Mouse (Mus musculus) lung, adult 18-20 months (tissue): ENCODE results near the gene Ddhd1.
A peak's percentile ranks its signal among the peaks of the same experiment; 100 is the strongest.

Source experiments
- DNase-seq, 2 experiments: peaks; one replicate each; pipeline ENCODE4 v3.0.0; 2022; ENCODE audit warnings: mixed read lengths in 2 of 2

The Ddhd1 gene

DNA sequence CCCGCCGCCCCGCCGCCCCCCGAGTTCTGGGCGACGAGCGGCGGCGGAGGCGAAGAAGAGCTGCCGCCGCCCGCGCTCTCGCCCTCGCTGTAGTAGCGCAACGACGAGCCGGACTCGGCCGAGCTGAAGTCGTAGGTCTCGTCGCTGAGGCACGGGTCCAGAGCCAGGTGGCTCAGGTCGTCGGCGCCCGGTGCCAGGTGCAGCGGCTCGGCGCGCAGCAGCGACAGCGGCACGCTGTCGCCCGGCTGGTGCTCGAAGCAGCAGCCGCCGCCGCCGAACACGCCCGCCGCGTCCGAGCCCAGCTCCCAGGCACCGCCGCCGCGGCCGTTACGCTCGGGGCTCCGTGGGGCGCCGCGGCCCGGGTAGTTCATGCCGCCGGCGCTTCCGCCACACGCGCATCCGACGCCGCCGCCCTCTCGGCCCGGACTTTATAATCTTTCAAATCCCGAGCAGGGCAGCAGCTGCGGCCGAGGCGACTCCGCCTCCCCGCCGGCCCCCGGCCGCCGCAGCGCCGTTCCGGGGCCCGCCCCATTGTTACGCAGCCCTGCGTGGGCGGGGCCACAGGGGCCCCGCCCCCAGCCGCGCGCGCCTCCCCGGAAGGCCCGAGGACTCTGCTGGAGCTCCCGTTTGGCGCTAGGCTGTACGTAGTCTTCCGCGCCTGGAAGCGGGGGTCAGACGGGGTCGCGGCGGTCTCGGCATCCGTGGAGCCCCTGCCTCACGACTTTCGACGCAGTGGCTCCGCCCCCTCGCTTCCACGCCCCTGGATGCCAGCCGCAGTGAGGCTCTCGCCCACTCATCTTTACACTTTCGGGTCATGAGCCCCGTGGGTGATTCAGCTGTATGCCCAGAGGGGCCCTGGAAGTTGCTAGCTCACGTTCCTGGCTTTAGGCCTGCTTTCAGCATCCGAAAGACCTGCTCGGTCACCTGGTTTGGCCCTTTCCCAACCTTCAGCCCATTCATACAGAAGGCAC lies at the start of gene Ddhd1:
Ddhd1 (minus strand) TSS at position 503 of the 971 bp plus-strand sequence.
- peak; percentile 86 to 87 for DNase-seq

DNA sequence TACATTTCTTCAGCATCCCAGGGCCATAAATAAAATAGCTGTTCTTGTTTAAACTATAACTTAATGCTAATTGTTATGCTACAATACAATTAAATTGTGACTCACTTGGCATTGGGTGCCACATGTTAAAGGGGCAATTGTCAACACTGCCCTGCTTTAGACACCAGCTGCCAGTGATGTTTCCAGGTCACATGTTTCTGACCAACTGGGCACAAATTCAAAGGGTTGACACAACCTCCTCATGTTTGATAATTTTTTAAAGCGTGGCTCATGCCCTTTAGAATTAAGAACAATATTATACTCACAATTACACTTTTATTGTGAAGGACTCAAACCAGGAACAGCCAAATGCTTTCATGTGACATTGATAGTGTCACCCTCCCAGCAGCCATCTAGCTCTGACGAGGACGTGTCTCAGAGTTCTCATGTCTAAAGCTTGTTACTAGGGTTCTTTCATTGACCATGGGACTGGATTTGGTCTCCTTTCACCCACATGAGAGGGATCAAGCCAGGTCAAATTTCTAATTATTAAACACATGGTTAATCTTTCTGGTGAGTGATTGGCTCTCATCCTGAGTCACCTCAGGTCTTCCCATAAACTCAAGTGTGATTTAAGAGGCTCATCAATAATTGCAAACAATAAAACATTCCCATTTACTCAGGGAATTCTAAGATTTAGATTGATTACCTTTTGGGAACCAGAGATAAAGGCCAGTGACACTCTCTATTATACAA lies 49.4 kb upstream of the Ddhd1 start:
- no peak for DNase-seq

DNA sequence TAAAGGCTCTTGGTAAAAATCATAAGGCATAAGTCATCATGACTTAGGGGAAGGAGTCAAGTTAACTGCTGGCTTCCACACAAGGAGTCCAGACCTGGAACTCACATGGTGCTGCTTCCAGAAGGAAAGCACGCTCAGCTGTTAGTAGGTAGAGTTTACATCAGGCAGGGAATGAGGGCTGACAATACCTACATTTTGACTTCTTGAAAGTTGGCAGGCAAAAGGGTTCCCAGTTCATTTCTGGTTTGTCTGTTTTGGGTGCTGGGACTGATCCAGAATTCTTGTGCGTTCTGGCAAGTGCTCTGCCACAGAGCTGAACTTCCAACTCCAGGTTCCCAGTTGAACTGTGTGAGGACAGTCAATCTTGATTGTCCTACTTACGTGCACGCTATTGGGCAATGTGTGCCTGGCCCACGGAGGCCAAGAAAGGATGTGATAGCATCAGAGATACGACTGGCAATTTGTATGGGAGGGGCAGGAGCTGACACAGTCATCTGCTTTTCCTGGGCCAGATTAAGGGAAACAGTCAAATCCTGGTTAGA lies 42.2 kb upstream of the Ddhd1 start:
- DNase-seq: no peak

DNA sequence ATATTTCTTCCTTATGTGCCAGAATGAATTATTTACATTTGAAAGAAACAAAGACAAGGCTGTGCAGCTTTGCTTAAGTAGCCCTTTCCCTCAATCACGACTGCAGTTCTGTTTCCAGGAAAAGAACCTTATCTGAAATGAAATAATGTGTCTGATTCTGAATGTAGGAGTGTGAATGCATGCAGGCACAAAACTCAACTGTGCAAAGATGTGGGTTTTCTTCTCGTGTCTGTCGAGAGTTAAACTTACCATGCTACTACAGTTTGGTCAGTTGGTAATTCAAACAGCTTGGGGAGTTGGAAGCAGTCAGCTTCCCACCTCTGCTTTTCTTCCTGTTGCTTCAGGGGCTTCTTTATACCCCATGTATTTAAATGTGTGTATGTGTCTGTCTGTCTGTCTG lies 40.9 kb upstream of the Ddhd1 start:
- no peak for DNase-seq

DNA sequence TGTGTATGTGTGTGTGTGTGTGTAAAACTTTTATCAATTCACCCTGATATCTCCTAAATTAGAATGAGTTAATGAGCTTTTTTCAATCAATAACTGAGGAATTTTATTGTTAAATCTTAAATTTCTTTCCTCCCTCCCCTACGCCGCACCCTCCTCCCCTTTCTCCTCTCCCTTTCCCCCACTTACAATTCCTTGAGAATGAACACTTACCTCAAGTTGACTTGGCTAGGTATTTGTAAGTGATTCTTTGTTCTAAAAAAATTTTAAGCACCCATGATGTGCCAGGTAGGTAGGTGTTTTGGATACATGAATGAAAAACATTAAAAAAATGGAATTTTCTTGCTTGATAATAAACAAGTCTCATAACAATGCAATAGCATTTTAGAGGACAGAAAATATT lies 38.2 kb upstream of the Ddhd1 start:
- DNase-seq: no peak

DNA sequence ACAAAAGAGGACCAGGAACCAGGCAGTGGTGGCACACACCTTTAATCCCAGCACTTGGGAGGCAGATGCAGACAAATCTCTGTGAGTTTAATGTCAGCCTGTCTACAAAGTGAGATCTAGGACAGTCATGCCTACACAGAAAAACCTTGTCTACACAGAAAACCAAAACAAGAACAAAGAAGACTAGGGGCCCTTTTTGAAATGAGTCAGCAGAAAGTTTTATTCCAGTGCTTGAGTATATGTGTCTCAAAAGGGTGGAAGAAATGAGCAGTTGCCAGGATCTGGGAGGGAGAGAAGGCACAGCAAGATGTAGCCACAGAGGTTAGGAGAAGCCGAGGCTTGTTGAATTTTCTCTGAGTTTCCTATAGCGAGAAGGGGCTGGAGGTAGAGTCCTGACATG lies 35.9 kb upstream of the Ddhd1 start:
- no peak for DNase-seq

DNA sequence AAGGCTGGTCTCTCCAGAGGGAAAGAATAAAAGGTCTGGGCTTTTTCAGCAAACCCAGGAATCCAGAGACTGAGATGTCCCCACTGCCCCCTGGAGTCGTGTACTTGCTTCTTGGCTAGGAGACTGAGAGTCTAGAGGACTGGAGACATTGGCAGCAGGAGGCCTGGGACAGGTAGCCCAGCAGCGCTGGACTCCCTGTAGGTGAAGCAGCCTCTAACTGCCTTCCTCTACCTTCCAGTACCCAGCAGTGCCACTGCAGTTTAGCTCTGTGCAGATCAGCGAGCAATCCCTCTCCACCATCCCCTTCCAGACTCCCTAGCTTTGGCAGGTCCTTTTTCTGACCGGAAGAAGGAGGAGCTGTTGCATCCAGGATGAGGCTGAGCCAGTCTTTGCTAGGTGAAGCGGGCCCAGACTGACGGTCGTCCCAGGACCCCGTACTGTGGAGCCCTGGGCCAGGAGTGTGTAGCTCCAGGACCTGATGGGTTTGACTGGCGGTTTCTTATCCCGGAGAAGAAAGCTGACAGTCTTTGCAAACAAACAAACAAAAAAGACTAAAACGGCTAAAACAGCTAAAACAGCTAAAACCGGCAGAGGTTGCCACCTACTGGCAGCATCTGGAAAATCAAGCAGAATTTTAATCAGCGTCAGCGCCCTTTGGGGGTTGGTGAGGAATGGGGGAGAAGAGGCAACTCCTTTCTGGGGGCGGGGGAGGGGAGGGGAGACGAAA lies 32.7 kb upstream of the Ddhd1 start:
- peak; percentile 30 to 40 for DNase-seq

DNA sequence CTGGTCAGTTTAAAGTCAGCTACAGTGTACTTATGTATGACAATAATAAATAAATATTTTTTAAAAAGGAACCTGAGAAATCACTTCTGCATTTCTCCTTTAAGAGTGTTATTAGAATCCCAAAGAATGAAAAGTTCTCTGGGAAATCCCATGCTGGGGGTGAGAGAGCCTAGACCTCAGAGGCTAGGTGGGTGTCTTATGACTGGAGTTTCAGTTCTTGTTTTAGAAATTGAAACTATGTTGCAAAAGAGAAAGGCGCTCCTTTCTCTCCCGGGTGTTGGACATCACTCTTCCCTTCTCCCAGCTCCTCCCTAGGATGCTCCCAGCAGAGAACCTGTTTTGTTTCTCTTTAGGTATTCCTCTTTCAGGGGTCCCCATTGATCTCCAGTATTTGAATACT lies 27.4 kb upstream of the Ddhd1 start:
- DNase-seq: no peak

DNA sequence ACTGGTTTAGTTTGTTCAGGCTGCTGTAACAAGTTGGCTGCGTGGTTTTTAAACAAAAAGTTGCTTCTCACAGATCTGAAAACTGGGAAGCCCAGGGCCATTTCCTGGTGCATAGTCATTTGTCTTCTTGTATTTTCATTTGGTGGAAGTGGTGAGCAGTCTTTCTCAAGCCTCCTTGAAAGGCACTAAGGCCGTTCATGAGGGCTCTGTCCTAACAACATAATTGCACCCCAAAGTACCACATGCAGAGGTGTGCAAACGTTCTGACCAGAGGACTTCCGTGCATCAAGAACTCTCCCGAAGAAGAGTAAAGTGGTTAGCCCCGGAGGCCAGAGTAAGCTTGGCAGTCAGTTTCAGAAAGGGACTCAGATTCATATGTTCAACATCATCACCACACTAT lies 18.8 kb upstream of the Ddhd1 start:
- peak in 1 of 2 experiments; percentile 53 for DNase-seq

DNA sequence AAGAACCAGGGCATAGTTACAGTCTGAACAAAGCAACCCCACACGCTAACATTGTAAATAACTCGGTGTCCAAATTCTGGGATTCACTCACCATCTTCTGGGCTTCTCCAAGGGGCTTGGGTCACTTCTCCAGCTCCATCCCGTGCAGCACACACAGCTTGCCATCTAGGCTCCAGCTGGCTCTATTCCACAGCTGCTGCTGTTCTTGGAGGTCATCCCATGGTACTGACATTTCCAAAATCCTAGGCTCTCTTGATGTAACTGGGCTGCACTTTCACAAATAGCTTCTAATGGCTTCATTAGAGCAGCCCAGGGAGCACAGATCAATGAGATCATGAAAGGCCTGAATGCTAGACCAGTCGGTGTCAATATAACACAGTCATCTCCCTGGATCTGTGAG lies 10.4 kb upstream of the Ddhd1 start:
- DNase-seq: peak; percentile 28 to 53

DNA sequence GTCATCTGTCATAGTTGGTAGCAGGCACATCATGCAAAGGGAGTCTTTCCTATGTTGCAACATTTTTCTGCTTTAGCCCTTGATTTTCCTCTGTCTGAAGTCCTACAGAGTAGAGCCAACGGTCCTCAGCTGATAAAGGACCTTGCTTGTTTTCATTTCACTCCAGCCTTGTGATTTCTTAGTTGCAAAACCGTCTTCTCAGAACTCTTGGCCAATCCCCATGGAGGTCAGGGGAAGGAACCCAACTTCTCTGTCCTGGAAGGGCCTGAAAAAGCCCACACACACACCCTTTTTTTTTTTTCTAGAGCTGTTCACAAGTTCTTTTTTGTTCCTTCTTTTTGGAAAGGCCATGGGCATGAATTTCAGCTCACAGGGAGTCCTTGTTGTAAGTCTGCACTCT lies 9.3 kb upstream of the Ddhd1 start:
- DNase-seq: peak; percentile 57 to 78

DNA sequence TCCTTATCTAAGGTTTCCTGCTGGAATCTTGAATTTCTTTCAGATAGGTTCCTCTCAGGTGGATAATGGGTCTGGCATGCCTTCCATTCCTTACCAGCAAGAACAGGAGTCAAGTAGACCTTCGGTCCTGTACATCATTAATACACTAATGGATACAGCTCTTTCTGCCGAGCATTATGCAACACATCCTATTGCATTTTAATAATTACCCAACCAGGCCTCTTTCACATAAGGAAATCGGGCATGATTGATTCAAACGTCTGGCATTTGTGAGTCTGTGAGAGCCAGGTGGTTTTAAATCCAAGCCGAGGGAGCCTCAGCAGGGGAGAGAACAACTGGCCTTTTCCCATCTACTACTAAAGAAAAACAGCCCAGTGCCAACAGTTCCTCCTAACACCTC lies 3.6 kb upstream of the Ddhd1 start:
- DNase-seq: no peak

DNA sequence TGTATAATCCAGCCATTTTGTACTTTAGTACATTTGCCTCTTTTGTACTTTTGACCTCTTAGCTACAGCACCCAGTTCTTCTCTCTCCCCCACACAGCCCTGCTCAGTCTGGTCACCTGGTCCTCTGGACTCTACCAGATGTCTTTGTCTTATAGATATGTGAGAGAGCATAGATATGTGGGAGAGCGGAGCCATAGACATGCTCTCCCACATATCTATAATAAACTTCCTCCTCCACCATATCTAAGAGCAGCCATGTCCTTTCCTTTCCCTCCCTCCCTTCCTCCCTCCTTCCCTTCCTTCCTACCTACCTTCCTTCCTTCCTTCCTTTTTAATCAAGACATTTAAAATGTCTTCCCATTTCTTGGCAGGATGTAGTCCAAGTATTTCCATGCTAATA lies 2.4 kb upstream of the Ddhd1 start:
- DNase-seq: no peak

DNA sequence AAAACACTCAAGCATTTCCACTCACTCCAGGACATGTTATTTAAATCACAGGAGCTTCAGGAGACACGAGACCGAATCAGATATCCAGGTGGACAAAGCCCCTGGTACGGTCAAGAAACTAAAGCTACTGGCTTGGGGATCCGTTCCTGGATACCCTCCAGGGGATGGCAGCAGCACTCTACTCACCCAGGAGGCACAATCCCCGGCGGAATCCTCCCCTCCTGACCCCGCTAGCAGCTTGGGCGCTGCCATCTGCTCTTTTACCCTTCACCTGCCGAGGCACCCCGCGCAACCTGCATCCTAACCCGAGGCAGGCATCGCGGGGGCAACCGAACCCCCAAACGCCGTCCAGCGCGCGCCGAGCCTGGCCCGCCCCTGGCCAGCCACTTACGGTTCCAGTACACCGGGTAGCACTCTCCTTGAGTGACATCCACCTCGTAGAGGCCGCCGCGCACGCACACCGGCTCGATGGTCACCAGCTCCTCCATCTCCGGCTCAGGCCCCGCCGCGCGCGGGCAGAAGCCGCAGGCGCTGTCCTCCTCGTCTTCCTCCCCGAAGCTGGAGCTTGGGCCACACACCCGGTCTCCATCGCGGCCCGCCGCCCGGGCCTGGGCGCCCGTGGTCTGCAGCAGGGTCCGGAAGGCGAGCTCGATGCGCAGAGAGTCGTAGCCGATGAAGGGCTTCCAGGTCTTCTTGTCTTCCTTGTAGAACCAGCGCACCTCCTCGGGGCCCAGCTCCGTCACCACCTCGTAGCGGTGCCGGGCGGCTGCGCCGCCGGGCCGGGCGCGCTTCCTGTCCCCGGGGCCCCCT lies 907 bp downstream of the Ddhd1 start:
- peak; percentile 46 to 57 for DNase-seq

DNA sequence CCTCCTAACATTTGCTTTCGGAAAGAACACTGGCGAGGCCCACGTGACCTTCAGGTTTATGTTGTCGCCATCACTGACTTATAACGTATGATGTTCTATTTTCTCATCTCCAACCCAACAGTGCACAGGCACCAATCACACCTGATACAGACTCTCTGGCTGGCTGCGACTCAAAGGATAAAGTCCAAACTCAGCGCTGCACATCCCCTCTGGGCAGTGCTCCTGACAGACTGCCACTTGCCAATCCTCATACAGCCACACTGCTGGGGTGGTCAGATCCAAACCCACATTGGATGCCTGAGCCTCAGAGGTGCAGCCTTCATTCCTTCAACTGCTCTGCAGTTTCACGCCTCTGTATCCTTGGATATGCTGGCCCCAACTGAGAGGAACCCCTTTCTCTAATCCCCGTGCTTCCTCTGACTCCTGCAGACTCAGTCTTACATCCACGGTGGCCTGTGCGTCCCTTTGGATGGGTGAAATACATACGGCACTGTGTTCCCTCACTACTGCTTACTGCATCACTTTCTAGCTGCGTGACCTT lies 3.0 kb downstream of the Ddhd1 start:
- no peak for DNase-seq

DNA sequence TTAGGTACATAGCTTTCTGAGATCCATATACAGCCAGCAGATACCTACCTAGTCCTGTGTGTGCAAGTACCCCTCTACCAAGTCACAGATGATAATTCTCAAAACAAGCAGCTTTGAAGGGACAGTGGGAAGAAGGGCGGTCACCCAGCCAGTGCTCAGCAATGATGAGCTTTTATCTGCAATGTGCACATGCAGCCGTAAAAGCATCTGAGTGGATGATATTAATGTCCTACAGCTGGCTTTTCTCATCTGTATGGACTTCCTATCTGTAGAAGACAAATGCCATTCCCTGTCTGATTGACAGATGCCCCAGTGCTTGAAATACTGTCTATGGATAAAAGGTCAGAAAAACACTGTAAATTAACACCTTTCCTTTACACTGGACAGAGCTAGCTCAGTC lies 4.2 kb downstream of the Ddhd1 start:
- DNase-seq: no peak

DNA sequence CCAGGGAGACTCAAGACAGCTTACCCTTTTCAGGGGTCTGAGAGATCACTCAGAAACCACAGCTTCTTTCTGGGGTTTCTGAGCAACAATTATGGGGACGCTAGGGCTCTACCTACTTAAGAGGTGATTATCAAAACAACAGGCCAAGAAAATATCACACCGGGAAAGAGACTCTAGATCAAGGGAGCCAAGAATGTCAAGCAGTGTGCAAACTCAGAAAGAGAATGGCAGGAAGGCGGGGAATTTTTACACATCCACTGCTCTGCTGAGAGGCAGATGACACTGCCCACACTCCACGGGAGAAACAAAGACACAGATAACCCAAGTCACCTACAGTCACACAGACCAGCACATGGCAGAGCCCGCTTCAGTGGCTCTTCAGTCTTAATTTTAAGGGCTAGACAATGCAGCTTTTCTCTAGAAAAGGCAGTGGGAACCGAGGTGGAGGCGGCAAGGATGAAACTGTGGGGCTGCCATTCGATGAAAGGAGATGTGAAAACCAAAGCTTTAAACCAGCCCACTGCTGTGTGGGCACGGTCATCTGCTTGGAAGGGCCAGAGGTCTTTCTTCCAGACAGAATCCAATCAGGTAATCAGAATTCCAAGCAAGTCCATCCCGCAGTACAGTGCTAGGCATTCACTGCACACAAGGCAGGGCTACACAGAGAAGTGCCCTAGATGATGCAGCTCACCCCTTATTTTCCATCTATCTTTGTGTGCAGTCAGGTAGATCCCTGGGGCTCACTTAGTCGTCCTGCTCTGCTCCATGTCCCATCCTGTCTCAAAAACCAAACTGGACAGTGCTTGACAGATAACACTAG lies 8.7 kb downstream of the Ddhd1 start:
- DNase-seq: no peak

DNA sequence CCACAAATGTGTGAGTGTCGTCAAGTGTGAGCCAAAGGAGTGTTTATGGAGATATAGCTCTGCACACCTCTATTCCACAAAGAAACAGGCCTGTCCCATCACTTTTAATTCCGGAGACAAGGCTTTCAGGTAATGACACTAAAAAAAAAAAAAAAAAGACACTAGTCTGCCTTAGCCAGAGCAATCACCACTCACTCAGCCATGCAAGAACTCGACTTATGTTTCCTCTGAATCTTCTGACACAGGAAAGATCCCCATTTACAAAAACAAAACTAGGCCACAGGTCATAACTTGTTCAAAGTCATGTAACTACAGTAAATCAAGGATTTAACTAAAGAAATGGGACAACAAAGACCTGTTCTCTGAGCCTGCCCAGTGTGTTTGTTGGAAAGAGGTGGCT lies 9.8 kb downstream of the Ddhd1 start:
- DNase-seq: no peak

DNA sequence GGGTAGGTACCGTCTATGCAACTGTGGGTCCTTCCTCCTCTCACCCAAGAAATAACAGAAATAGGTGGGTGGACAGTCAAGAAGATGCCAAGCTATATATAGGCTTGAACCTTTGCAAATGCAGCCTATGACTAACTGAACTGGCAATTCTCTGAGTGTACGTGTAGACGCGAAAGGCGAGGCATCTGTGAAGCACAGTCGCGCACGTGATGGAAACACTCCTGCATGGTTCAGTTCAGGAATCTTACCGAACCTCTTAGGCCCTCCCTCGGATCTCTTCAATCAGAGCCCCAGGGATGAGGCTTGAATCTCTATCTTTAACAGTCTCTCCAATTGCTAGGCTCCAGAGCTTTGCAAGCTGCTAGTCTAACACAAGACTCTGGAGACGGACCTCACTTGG lies 10.3 kb downstream of the Ddhd1 start:
- DNase-seq: no peak

DNA sequence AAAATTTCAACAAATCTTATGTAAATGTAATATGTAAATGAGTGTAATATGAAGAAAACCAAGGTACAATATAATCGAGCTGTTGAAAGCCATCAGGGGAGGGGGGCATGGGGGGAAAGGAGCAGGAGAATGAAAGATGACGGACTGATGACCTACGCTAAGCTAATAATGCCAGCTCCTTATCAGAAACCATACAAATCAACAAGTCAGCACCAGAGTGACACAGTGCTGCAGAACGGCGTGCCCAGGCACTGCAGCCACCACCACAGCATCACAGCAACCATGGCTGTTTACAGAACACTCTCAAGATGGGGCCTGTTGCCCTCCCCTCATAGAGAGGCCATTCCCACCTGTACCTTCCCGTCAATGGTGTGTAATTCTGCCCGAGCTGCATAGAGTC lies 10.8 kb downstream of the Ddhd1 start:
- no peak for DNase-seq

DNA sequence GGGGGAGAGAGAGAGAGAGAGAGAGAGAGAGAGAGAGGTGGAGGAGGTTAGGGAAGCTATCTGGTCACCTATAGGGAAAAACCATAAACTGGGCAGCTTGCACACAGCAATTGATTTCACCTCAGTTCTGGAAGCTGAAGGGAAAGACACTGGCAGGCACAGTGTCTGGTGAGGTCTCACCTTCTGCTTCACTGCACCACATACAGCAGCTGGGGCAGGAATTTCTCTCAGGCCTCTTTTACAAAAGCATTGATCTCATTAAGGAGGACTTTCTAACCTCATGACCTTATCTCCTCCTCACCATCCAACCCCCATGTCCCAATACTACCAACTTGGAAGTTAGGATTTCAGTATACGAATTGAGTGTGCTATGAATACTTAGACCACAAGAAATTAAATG lies 13.2 kb downstream of the Ddhd1 start:
- no peak for DNase-seq
